Mouse (Mus musculus) intestine, postnatal 0 days (tissue): ENCODE measurements around the gene Sass6. TPM values are rescaled to one million over a fixed set of nuclear protein-coding genes. Genes with fewer than 3 reads are reported as not detected.
"Not testable (repeated sequence)": the region's sequence is repeated elsewhere in the genome, so short reads cannot be mapped to it uniquely, and the experiment has no call there.

ENCODE experiments used
- ATAC-seq: fragments of 200-750 bp; cut with Nextera tagmentation; 2 replicates; pipeline ENCODE4 v1.8.0; 2017; ENCODE audit warnings: mild to moderate bottlenecking, moderate TSS enrichment, moderate library complexity
- H3K27ac ChIP-seq: fragments of 300-500 bp; sonication (generic); 2 replicates; pipeline ENCODE4 v1.5.1; 2014; ENCODE audit warnings: mild to moderate bottlenecking, low read depth, low read length, moderate library complexity
- H3K27me3 ChIP-seq: fragments of 300-500 bp; sonication (generic); replicated peaks from 2 replicates; pipeline ENCODE4 v1.6.1; 2014; ENCODE audit warnings: low read length, mixed read lengths; ENCODE audit not compliant: control insufficient read depth, insufficient read depth
- H3K36me3 ChIP-seq: fragments of 300-500 bp; sonication (generic); 2 replicates; pipeline ENCODE4 v1.6.1; 2014; ENCODE audit warnings: mild to moderate bottlenecking, moderate library complexity; ENCODE audit not compliant: control insufficient read depth, insufficient read depth
- H3K4me1 ChIP-seq: fragments of 300-500 bp; sonication (generic); replicated peaks from 2 replicates; pipeline ENCODE4 v1.6.1; 2014; ENCODE audit warnings: antibody characterized with exemption, low read length, mixed read lengths; ENCODE audit not compliant: control insufficient read depth, insufficient read depth
- H3K4me2 ChIP-seq: fragments of 300-500 bp; sonication (generic); replicated peaks from 2 replicates; pipeline ENCODE4 v1.6.1; 2014; ENCODE audit warnings: low read depth, mild to moderate bottlenecking, moderate library complexity
- H3K4me3 ChIP-seq: fragments of 300-500 bp; sonication (generic); 2 replicates; pipeline ENCODE4 v1.5.1; 2014; ENCODE audit warnings: low read depth, low read length
- H3K9ac ChIP-seq: fragments of 300-500 bp; sonication (generic); 2 replicates; pipeline ENCODE4 v1.6.1; 2014; ENCODE audit warnings: mild to moderate bottlenecking, low read depth, low read length
- H3K9me3 ChIP-seq: fragments of 300-500 bp; sonication (generic); 2 replicates; pipeline ENCODE4 v1.6.1; 2016; ENCODE audit warnings: mixed run types; ENCODE audit not compliant: control insufficient read depth
- CTCF ChIP-seq: sonication (generic); IDR thresholded peaks from 2 replicates; pipeline ENCODE4 v1.5.1; 2016; ENCODE audit warnings: low read depth, mild to moderate bottlenecking, control low read depth, antibody characterized with exemption, moderate library complexity
- WGBS: fragments of 180-500 bp; shearing (Covaris S2); extraction: QIAGEN DNeasy Blood & Tissue Kit; methylation state at CpG from one replicate; pipeline ENCODE4 v1.1.7; 2014; 5-methylcytosine and 5-hydroxymethylcytosine counted together
- polyA plus RNA-seq: library from polyadenylated mRNA; unstranded; fragments of >200 nt; fragmentation: Nextera tagmentation; extraction: Ambion mirVana; gene quantifications from 2 replicates; pipeline ENCODE4 v1.2.1, GENCODE M21; 2015

Gene Sass6
- 4.1 TPM in 2 replicates for polyA plus RNA-seq

DNA sequence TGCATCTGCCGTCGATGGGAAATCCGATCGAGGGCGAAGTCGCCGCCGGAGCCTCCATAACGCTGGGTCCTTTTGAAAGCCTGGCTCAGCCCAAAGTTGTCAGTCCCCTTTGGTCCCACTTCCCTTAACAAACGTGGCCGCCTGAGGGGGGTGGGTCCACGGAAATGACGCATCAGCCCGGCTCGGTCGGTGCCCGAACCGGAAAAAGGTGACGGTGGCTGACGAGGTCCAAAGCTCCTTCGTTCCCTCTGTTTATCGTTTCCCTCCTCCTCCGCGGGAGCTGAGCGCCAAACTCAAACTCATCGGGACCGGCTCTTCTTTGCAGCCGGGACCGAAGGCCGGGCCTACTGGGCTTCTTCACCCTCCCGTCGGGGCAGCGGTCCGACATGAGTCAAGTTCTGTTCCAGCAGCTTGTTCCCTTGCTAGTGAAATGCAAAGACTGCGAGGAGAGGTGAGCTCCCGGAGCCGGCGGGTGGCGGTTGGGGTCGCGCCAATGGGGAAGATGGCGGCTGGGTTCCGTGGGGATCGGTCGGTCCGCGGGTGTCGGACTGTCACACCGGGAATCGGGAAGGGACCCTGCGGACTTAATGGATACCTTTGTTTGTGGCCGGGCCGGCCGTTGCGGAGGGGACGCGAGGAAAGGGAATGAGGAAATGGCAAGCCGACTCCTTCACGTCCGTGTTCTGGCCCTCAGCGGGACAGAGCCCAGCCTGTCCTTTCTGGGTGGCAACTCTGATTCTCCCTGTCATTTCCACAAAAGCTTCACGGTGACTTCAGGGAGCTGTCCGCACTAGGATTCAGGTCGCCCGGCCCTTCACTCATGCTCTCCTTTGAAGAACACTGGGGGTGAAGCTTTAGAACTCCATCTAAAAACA, at the start of gene Sass6:
Gene Sass6, plus strand, starts transcription at position 255 of the 875 bp plus-strand sequence.
- TF ChIP-seq CTCF, result no peak
- Histone ChIP-seq H3K27me3 (no peaks in the 10 kb centered on the region), H3K27ac (peak within 1 kb of the TSS; percentile 73), H3K4me3 (peak within 1 kb of the TSS; percentile 84), H3K4me2 (peak within 1 kb of the TSS; percentile 75), H3K36me3 (peaks cover 15% of the 10 kb centered on the region), H3K9ac (peak within 1 kb of the TSS; percentile 78), H3K9me3 (no peaks in the 10 kb centered on the region), H3K4me1 (no peaks in the 10 kb centered on the region)
- WGBS, result under 1% methylated on average over 65 of the region's 65 CpGs
- peak; percentile 95 for ATAC-seq

DNA sequence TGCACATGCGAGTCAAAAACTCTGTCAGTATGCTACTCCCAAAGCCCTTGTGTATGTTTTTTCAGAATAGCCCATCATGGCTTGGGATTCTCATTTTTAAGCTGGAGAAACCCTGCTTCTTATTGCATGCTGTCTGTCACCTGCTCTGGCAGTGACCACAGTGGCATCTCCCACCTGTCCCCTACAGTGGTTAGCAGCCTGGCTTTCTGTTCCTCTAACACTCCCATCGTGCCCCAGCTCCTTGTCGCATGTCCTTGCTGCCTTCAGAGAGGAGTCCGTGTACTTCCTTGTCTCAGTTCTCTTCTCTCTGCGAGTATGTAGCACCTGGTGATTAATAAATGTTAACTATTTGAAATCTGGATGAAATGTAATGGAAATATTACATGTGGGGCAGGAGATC, 47.4 kb upstream of the Sass6 start:
- Histone ChIP-seq H3K27ac (no peak overlapping the region), H3K9me3 (no peaks in the 10 kb centered on the region), H3K9ac (no peak overlapping the region), H3K4me1 (no peaks in the 10 kb centered on the region), H3K36me3 (peaks cover 26% of the 10 kb centered on the region), H3K4me2 (no peak overlapping the region), H3K4me3 (no peak overlapping the region), H3K27me3 (no peaks in the 10 kb centered on the region)
- no peak for ATAC-seq
- WGBS, result 79% methylated on average over 5 of the region's 5 CpGs
- no peak for TF ChIP-seq CTCF

DNA sequence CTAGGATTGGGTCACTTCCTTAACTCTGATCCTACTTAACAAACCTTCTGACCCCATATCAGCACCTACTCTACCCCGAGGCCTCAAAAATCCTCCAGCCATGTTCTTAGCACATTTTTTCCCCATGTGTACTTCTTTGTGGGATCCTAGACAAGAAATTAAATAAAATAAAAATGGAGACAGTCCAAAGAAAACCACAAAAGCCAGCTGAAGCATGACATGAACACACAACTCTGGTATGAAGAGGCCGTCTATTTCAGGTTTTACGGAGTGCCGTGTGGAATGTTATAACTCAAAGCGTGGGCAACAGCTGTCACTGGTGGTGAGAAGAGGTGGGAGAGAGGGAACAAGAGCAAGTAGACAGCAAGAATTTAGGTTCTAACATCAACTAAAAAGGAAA, 43.4 kb upstream of the Sass6 start:
- H3K9me3 ChIP-seq, result no peaks in the 10 kb centered on the region
- no peaks in the 10 kb centered on the region for H3K27me3 ChIP-seq
- ATAC-seq, result no peak
- no peak for TF ChIP-seq CTCF
- no peak overlapping the region for H3K4me3 ChIP-seq
- 95% methylated on average over 5 of the region's 5 CpGs for WGBS
- H3K9ac ChIP-seq, result no peak overlapping the region
- no peak overlapping the region for H3K27ac ChIP-seq
- H3K4me2 ChIP-seq, result no peak overlapping the region
- peaks cover 13% of the 10 kb centered on the region for H3K36me3 ChIP-seq
- H3K4me1 ChIP-seq, result no peaks in the 10 kb centered on the region

DNA sequence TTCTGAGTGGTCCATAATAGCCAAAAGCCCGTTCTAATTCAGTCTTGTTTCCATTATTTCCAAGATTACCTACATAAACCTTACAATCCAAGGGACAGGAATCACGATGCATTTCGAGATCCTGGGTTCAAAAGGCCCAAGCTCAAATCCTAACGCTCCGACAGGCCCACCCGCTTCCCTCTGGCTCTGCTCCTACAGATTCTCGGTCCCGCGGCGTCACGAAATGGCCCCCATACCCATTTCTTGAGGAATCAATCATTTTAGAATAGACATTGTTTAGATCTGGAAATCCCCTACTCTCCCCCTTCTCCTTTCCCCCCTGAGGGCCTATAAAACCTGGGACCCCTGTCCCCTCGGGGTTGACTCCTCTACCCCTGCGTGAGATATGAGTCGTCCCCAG, 33.5 kb upstream of the Sass6 start:
- not testable (repeated sequence) for H3K9me3 ChIP-seq, H3K27ac ChIP-seq, ATAC-seq, H3K27me3 ChIP-seq, H3K4me3 ChIP-seq, H3K4me1 ChIP-seq, H3K36me3 ChIP-seq, H3K9ac ChIP-seq, H3K4me2 ChIP-seq
- WGBS, result 93% methylated on average over 14 of the region's 14 CpGs

DNA sequence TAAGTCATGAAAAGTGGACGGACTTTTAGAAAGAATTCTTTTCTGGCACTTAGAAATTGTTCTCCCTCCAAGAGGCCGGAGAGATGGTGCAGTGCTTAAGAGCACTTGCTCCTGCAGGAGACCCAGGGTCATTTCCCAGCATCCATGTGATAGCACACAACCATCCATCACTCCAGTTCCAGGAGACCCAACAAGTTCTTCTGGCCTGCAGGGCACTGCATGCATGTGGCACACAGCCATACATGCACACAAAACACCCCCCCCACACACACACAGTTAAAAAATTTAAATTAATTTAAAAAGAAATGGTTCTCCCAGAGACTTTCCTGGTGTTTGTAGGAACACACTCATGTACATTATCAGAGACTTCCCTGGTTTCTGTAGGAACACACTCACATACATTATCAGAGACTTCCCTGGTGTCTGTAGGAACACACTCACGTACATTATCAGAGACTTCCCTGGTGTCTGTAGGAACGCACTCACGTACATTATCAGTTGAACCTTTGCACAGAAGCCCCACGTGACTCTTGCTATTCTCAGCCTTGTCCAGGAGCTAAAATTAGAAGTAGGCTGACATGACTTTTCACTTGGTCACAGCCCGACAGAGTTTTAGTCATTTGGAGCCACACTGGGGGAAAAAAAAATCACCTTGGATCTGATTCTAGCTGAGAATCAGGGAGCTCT, 32.2 kb upstream of the Sass6 start, which contains the start of gene Lrrc39:
Gene Lrrc39, plus strand, starts transcription at position 566 of the 687 bp plus-strand sequence.
- Histone ChIP-seq H3K27me3 (no peaks in the 10 kb centered on the region), H3K27ac (peak within 1 kb of the TSS; percentile 63), H3K4me2 (peak within 1 kb of the TSS; percentile 57), H3K4me1 (no peaks in the 10 kb centered on the region), H3K9ac (no peak within 1 kb of the TSS), H3K9me3 (no peaks in the 10 kb centered on the region), H3K36me3 (no peaks in the 10 kb centered on the region), H3K4me3 (peak within 1 kb of the TSS; percentile 35)
- no peak for TF ChIP-seq CTCF
- peak; percentile 91 for ATAC-seq
- WGBS, result 31% methylated on average over 7 of the region's 7 CpGs

DNA sequence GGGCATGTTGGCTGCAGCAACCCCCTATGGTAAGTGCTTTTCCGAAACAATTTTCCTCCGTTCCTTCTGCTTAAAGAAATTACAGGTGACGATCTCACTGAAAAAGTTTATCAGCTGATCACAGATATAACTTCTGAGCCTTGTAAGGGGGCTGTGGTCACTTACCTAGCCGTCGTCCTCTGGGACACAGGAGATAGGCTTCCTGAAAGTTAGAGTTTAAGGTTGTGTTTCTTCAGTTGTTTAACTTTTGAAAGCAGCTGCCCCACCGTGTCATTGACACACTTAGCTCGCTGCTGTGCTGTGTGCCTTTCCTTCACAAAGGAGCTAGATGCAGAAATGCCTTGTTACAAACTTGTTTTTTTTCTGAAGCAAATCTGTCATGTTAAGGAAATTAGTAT, 31.7 kb upstream of the Sass6 start:
- no peaks in the 10 kb centered on the region for H3K36me3 ChIP-seq
- H3K27ac ChIP-seq, result peak overlapping the region; percentile 63
- H3K27me3 ChIP-seq, result no peaks in the 10 kb centered on the region
- H3K9me3 ChIP-seq, result no peaks in the 10 kb centered on the region
- peak overlapping the region; percentile 35 for H3K4me3 ChIP-seq
- ATAC-seq, result peak; percentile 31; the same call in 1 of the 2 replicates
- no peak overlapping the region for H3K9ac ChIP-seq
- TF ChIP-seq CTCF, result no peak
- WGBS, result 32% methylated on average over 7 of the region's 7 CpGs
- no peaks in the 10 kb centered on the region for H3K4me1 ChIP-seq
- H3K4me2 ChIP-seq, result peak overlapping the region; percentile 57
